Mouse (Mus musculus): ENCODE data around the gene Actr6. TPM values are rescaled to one million over a fixed set of nuclear protein-coding genes. Genes with fewer than 3 reads are reported as not detected.

The Actr6 gene
- total and polyA plus RNA-seq, 2 experiments: 1.8 to 19.6 TPM

GRCm38 (mm10) chr10:89720796-89721195 lies 11.3 kb downstream of the Actr6 start:
- no peak for TF ChIP-seq CTCF (IDR thresholded peaks at IDR 0.05; ENCODE audit: low read depth, low read length)
- no peak for TF ChIP-seq POLR2A (IDR thresholded peaks at IDR 0.05; ENCODE audit: extremely low read depth, insufficient read depth, low read length)
- Histone ChIP-seq H3K9ac (ENCODE audit: low read depth, low read length) (no peak overlapping the region), H3K27ac (replicated peaks; ENCODE audit: insufficient read depth, low read depth, low read length) (no peak overlapping the region), H3K4me1 (ENCODE audit: control insufficient read depth, insufficient read depth, low read length) (peaks cover 15% of the 10 kb centered on the region), H3K4me3 (ENCODE audit: insufficient read depth, low read depth, low read length) (no peak overlapping the region), H3K79me2 (ENCODE audit: control insufficient read depth, insufficient read depth, low read length) (peaks cover 2% of the 10 kb centered on the region; the same call in 1 of the 2 replicates), H3K36me3 (ENCODE audit: control insufficient read depth, insufficient read depth, low read length) (peaks cover 30% of the 10 kb centered on the region), H3K27me3 (ENCODE audit: control insufficient read depth, insufficient read depth, low read length) (no peaks in the 10 kb centered on the region)
- WGBS: 27% methylated on average over 3 of the region's 3 CpGs
- DNase-seq (ENCODE audit: extremely low read depth, low read depth, low spot score): peak; percentile 88

DNA sequence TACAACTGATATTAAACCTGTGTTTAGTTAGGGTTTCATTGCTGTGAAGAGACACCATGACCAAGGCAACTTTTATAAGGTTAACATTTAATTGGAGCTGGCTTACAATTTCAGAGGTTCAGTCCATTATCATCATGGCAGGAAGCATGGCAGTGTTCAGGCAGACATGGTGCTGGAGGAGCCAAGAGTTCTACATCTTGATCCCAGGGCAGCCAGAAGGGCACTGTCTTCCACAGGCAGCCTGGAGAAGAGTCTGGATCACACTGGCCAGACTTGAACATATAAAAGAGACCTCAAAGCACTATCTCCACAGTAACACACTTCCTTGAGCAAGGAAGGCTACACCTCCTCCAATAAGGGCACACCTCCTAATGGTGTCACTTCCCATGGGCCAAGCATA lies 11.8 kb downstream of the Actr6 start:
- H3K36me3 ChIP-seq (ENCODE audit: control insufficient read depth, insufficient read depth, low read length): peaks cover 31% of the 10 kb centered on the region
- H3K79me2 ChIP-seq (ENCODE audit: control insufficient read depth, insufficient read depth, low read length): peaks cover 2% of the 10 kb centered on the region; the same call in 1 of the 2 replicates
- TF ChIP-seq POLR2A (IDR thresholded peaks at IDR 0.05; ENCODE audit: extremely low read depth, insufficient read depth, low read length) (no peak), CTCF (IDR thresholded peaks at IDR 0.05; ENCODE audit: low read depth, low read length) (no peak)
- H3K27ac ChIP-seq (replicated peaks; ENCODE audit: insufficient read depth, low read depth, low read length): peak overlapping the region; percentile 61
- no peaks in the 10 kb centered on the region for H3K27me3 ChIP-seq (ENCODE audit: control insufficient read depth, insufficient read depth, low read length)
- DNase-seq (ENCODE audit: extremely low read depth, low read depth, low spot score): no peak
- no peak overlapping the region for H3K9ac ChIP-seq (ENCODE audit: low read depth, low read length)
- H3K4me1 ChIP-seq (ENCODE audit: control insufficient read depth, insufficient read depth, low read length): peaks cover 15% of the 10 kb centered on the region
- no peak overlapping the region for H3K4me3 ChIP-seq (ENCODE audit: insufficient read depth, low read depth, low read length)

GRCm38 (mm10) chr10:89714910-89715309 lies 17.2 kb downstream of the Actr6 start:
- H3K4me3 ChIP-seq (ENCODE audit: insufficient read depth, low read depth, low read length): no peak overlapping the region
- no peaks in the 10 kb centered on the region for H3K27me3 ChIP-seq (ENCODE audit: control insufficient read depth, insufficient read depth, low read length)
- no peak overlapping the region for H3K27ac ChIP-seq (replicated peaks; ENCODE audit: insufficient read depth, low read depth, low read length)
- peaks cover 58% of the 10 kb centered on the region for H3K36me3 ChIP-seq (ENCODE audit: control insufficient read depth, insufficient read depth, low read length)
- DNase-seq (ENCODE audit: extremely low read depth, low read depth, low spot score): no peak
- H3K4me1 ChIP-seq (ENCODE audit: control insufficient read depth, insufficient read depth, low read length): no peaks in the 10 kb centered on the region
- 0 out of 2 replicates have a peak, but pooled peaks cover 2% of the 10 kb centered on the region for H3K79me2 ChIP-seq (ENCODE audit: control insufficient read depth, insufficient read depth, low read length)
- no peak for TF ChIP-seq CTCF (IDR thresholded peaks at IDR 0.05; ENCODE audit: low read depth, low read length)
- no peak for TF ChIP-seq POLR2A (IDR thresholded peaks at IDR 0.05; ENCODE audit: extremely low read depth, insufficient read depth, low read length)
- no peak overlapping the region for H3K9ac ChIP-seq (ENCODE audit: low read depth, low read length)
- 94% methylated on average over 10 of the region's 10 CpGs for WGBS

DNA sequence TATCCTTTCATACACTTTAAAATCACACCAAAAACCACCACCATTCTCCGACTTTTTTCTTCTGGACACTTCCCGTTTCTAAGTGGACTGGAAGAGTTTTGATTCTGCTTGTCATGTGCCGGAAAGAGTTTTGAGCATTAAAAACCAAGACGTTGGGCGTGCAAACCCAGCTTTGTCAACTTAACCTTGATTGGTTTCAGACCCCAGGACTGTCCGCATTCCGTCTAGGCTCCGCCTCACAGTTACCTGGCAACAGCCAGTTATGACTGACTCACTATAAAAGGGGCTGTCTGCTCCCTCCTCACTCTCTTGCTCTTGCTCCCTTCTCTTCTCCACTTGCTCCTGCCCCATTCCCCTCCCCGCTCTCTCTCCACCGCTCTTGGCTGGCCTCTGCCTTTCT lies 23.4 kb downstream of the Actr6 start:
- H3K4me1 ChIP-seq (ENCODE audit: control insufficient read depth, insufficient read depth, low read length): no peaks in the 10 kb centered on the region
- H3K4me3 ChIP-seq (ENCODE audit: insufficient read depth, low read depth, low read length): no peak overlapping the region
- H3K79me2 ChIP-seq (ENCODE audit: control insufficient read depth, insufficient read depth, low read length): no peaks in the 10 kb centered on the region
- H3K36me3 ChIP-seq (ENCODE audit: control insufficient read depth, insufficient read depth, low read length): peaks cover 22% of the 10 kb centered on the region
- no peaks in the 10 kb centered on the region for H3K27me3 ChIP-seq (ENCODE audit: control insufficient read depth, insufficient read depth, low read length)
- H3K9ac ChIP-seq (ENCODE audit: low read depth, low read length): no peak overlapping the region
- TF ChIP-seq POLR2A (IDR thresholded peaks at IDR 0.05; ENCODE audit: extremely low read depth, insufficient read depth, low read length) (no peak), CTCF (IDR thresholded peaks at IDR 0.05; ENCODE audit: low read depth, low read length) (no peak)
- no peak for DNase-seq (ENCODE audit: extremely low read depth, low read depth, low spot score)
- no peak overlapping the region for H3K27ac ChIP-seq (replicated peaks; ENCODE audit: insufficient read depth, low read depth, low read length)
- WGBS: 47% methylated on average over 10 of the region's 10 CpGs

DNA sequence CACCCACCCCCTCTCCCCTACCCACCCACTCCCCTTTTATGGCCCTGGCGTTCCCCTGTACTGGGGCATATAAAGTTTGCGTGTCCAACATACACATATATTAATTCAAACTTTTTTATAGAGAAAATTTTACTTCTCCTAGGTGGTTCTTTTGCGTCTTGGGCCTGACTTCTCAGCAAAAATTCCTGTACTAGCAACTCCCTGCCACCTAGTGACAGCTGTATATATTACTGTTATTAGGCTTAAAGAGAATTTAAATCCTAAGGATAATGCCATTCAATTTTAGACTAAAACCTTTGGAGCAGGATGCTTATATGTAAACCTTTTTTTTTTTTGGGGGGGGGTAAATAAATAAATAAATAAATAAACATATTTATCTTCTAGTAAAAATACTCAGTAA lies 24.7 kb downstream of the Actr6 start:
- no peak for TF ChIP-seq POLR2A (IDR thresholded peaks at IDR 0.05; ENCODE audit: extremely low read depth, insufficient read depth, low read length)
- TF ChIP-seq CTCF (IDR thresholded peaks at IDR 0.05; ENCODE audit: low read depth, low read length): no peak
- WGBS: 95% methylated on average over 3 of the region's 3 CpGs
- Histone ChIP-seq H3K4me3 (ENCODE audit: insufficient read depth, low read depth, low read length) (no peak overlapping the region), H3K27ac (replicated peaks; ENCODE audit: insufficient read depth, low read depth, low read length) (no peak overlapping the region), H3K79me2 (ENCODE audit: control insufficient read depth, insufficient read depth, low read length) (no peaks in the 10 kb centered on the region), H3K9ac (ENCODE audit: low read depth, low read length) (no peak overlapping the region), H3K27me3 (ENCODE audit: control insufficient read depth, insufficient read depth, low read length) (no peaks in the 10 kb centered on the region), H3K36me3 (ENCODE audit: control insufficient read depth, insufficient read depth, low read length) (peaks cover 9% of the 10 kb centered on the region), H3K4me1 (ENCODE audit: control insufficient read depth, insufficient read depth, low read length) (no peaks in the 10 kb centered on the region)
- DNase-seq (ENCODE audit: extremely low read depth, low read depth, low spot score): no peak

DNA sequence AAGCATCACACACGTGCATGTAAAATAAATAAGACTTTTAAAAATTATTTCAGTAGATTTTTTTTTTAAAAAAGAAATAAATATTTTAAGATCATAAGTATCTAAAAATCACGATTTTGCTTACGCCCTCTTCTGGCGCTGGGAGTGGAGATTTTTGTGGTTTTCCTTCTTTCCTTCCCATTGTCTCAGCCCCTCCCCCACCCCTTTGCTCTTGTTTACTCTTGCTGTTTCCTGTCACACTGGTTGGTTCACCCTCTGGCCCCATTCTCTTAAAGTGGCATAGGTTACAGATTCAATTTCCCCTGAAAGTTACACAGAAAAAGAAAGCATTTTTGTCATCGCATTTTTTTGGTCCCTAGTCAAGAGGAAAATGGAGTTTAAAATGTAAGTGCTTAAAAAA lies 29.1 kb downstream of the Actr6 start:
- Histone ChIP-seq H3K27me3 (ENCODE audit: control insufficient read depth, insufficient read depth, low read length) (no peaks in the 10 kb centered on the region), H3K9ac (ENCODE audit: low read depth, low read length) (no peak overlapping the region), H3K79me2 (ENCODE audit: control insufficient read depth, insufficient read depth, low read length) (no peaks in the 10 kb centered on the region), H3K27ac (replicated peaks; ENCODE audit: insufficient read depth, low read depth, low read length) (no peak overlapping the region), H3K4me1 (ENCODE audit: control insufficient read depth, insufficient read depth, low read length) (no peaks in the 10 kb centered on the region), H3K36me3 (ENCODE audit: control insufficient read depth, insufficient read depth, low read length) (no peaks in the 10 kb centered on the region), H3K4me3 (ENCODE audit: insufficient read depth, low read depth, low read length) (no peak overlapping the region)
- no peak for TF ChIP-seq CTCF (IDR thresholded peaks at IDR 0.05; ENCODE audit: low read depth, low read length)
- TF ChIP-seq POLR2A (IDR thresholded peaks at IDR 0.05; ENCODE audit: extremely low read depth, insufficient read depth, low read length): no peak
- DNase-seq (ENCODE audit: extremely low read depth, low read depth, low spot score): peak; percentile 24
- 47% methylated on average over 5 of the region's 5 CpGs for WGBS

All from liver, adult 2 months (tissue).